Mouse (Mus musculus) MEL (cell line): ENCODE data around the gene Naa10. TPM values are rescaled to one million over a fixed set of nuclear protein-coding genes. Genes with fewer than 3 reads are reported as not detected.

Experiments used
- DNase-seq: peaks from one replicate; pipeline ENCODE4 v3.0.0; 2011; ENCODE audit warnings: low read depth, low spot score
- H3K27ac ChIP-seq: 2 replicates; pipeline ENCODE4 v1.5.1; 2012; ENCODE audit warnings: low read depth, mild to moderate bottlenecking, control low read depth, low read length, moderate library complexity; ENCODE audit not compliant: control insufficient read depth
- H3K27me3 ChIP-seq, 2 experiments: fragments of 150-350 bp in 1 of 2; sonication (generic) in 1 of 2; 2 replicates each; pipeline ENCODE4 v1.6.1; 2012; ENCODE audit warnings: low read length in 2 of 2, mild to moderate bottlenecking in 2 of 2, improper control_type of control experiment in 1 of 2, moderate library complexity in 1 of 2; ENCODE audit not compliant: insufficient read depth in 2 of 2, control insufficient read depth in 1 of 2
- H3K36me3 ChIP-seq, 2 experiments: 2 replicates each; pipeline ENCODE4 v1.6.1; 2012 to 2014; ENCODE audit warnings: low read length in 2 of 2, improper control_type of control experiment in 1 of 2, inconsistent platforms in 1 of 2, mild to moderate bottlenecking in 1 of 2; ENCODE audit not compliant: insufficient read depth in 2 of 2, control insufficient read depth in 1 of 2
- H3K4me1 ChIP-seq, 2 experiments: fragments of 150-350 bp in 1 of 2; sonication (generic) in 1 of 2; 2 replicates each; pipeline ENCODE4 v1.6.1; 2012; ENCODE audit warnings: low read length in 2 of 2, improper control_type of control experiment in 1 of 2, mild to moderate bottlenecking in 1 of 2; ENCODE audit not compliant: insufficient read depth in 2 of 2, control insufficient read depth in 1 of 2
- H3K4me3 ChIP-seq, 2 experiments: fragments of 150-350 bp in 1 of 2; sonication (generic) in 1 of 2; 2 replicates each; pipeline ENCODE4 v1.5.1; 2012; ENCODE audit warnings: low read depth in 2 of 2, low read length in 2 of 2, mild to moderate bottlenecking in 2 of 2, moderate library complexity in 2 of 2, control low read depth in 1 of 2, improper control_type of control experiment in 1 of 2; ENCODE audit not compliant: control insufficient read depth in 1 of 2, insufficient read depth in 1 of 2
- H3K79me2 ChIP-seq: 2 replicates; pipeline ENCODE4 v1.6.1; 2012; ENCODE audit warnings: mild to moderate bottlenecking, low read length, moderate library complexity; ENCODE audit not compliant: control insufficient read depth, poor library complexity, insufficient read depth
- H3K9ac ChIP-seq: 2 replicates; pipeline ENCODE4 v1.6.1; 2012; ENCODE audit warnings: low read depth, mild to moderate bottlenecking, control low read depth, low read length, moderate library complexity; ENCODE audit not compliant: control insufficient read depth, poor library complexity, severe bottlenecking
- H3K9me3 ChIP-seq: fragments of 150-350 bp; sonication (generic); replicated peaks from 2 replicates; pipeline ENCODE4 v1.6.1; 2012; ENCODE audit warnings: mild to moderate bottlenecking, low read length, improper control_type of control experiment, moderate library complexity; ENCODE audit not compliant: insufficient read depth
- E2F4 ChIP-seq: IDR thresholded peaks from 2 replicates; pipeline ENCODE4 v1.6.1; 2011; ENCODE audit warnings: low read depth, low read length, improper control_type of control experiment, borderline replicate concordance
- EP300 ChIP-seq, 2 experiments: IDR thresholded peaks; 2 replicates each; pipeline ENCODE4 v1.6.1; 2011; ENCODE audit warnings: improper control_type of control experiment in 2 of 2, low read length in 2 of 2, low read depth in 1 of 2, mild to moderate bottlenecking in 1 of 2
- ETS1 ChIP-seq: IDR thresholded peaks from 2 replicates; pipeline ENCODE4 v1.6.1; 2012; ENCODE audit warnings: low read depth, mild to moderate bottlenecking, inconsistent platforms, low read length, improper control_type of control experiment, moderate library complexity
- GATA1 ChIP-seq: IDR thresholded peaks from 2 replicates; pipeline ENCODE4 v1.6.1; 2011; ENCODE audit warnings: low read depth, low read length, improper control_type of control experiment
- HCFC1 ChIP-seq: IDR thresholded peaks from 2 replicates; pipeline ENCODE4 v1.6.1; 2012; ENCODE audit warnings: low read depth, mild to moderate bottlenecking, inconsistent platforms, low read length, improper control_type of control experiment, moderate library complexity
- MAFK ChIP-seq: IDR thresholded peaks from 2 replicates; pipeline ENCODE4 v1.6.1; 2011; ENCODE audit warnings: low read depth, mild to moderate bottlenecking, low read length, improper control_type of control experiment, borderline replicate concordance
- MEF2A ChIP-seq: IDR thresholded peaks from 2 replicates; pipeline ENCODE4 v1.6.1; 2014; ENCODE audit warnings: low read depth, mild to moderate bottlenecking, inconsistent platforms, low read length, improper control_type of control experiment; ENCODE audit not compliant: poor library complexity, insufficient replicate concordance, severe bottlenecking; ENCODE audit errors: extremely low read depth
- MXI1 ChIP-seq: IDR thresholded peaks from 2 replicates; pipeline ENCODE4 v1.6.1; 2011; ENCODE audit warnings: mild to moderate bottlenecking, low read depth, low read length, improper control_type of control experiment
- MYC ChIP-seq: IDR thresholded peaks from 2 replicates; pipeline ENCODE4 v1.6.1; 2011; ENCODE audit warnings: low read depth, mild to moderate bottlenecking, low read length, improper control_type of control experiment, moderate library complexity
- POLR2AphosphoS2 ChIP-seq: IDR thresholded peaks from 2 replicates; pipeline ENCODE4 v1.6.1; 2011; ENCODE audit warnings: low read length, improper control_type of control experiment
- SIN3A ChIP-seq: IDR thresholded peaks from 2 replicates; pipeline ENCODE4 v1.6.1; 2012; ENCODE audit warnings: low read length, improper control_type of control experiment, inconsistent platforms
- SMC3 ChIP-seq: IDR thresholded peaks from 2 replicates; pipeline ENCODE4 v1.6.1; 2011; ENCODE audit warnings: low read depth, low read length, improper control_type of control experiment
- TCF12 ChIP-seq: IDR thresholded peaks from 2 replicates; pipeline ENCODE4 v1.6.1; 2014; ENCODE audit warnings: low read depth, mild to moderate bottlenecking, inconsistent platforms, low read length, improper control_type of control experiment, moderate library complexity
- ZC3H11A ChIP-seq: IDR thresholded peaks from 2 replicates; pipeline ENCODE4 v1.6.1; 2012; ENCODE audit warnings: low read depth, mild to moderate bottlenecking, inconsistent platforms, low read length, improper control_type of control experiment
- ZKSCAN1 ChIP-seq: IDR thresholded peaks from 2 replicates; pipeline ENCODE4 v1.6.1; 2012; ENCODE audit warnings: low read depth, mild to moderate bottlenecking, inconsistent platforms, low read length, improper control_type of control experiment, moderate library complexity
- polyA plus RNA-seq, 2 experiments: library from polyadenylated mRNA; stranded (reverse) in 1 of 2; unstranded in 1 of 2; fragments of >175 nt in 1 of 2; fragments of >200 nt in 1 of 2; gene quantifications; 2 replicates each; pipeline versions ENCODE4 v1.2.1 to v1.2.4; 2012; ENCODE audit warnings: low replicate concordance in 2 of 2, low read depth in 1 of 2; ENCODE audit not compliant: insufficient read length in 2 of 2, insufficient read depth in 1 of 2, missing spikeins in 1 of 2
- total RNA-seq: library from RNA; depleted of rRNA; stranded (reverse); fragments of 300-350 nt; gene quantifications from 2 replicates; pipeline ENCODE4 v1.2.3, GENCODE M21; 2012

Gene Naa10
- total and polyA plus RNA-seq, 3 experiments = 174 to 417 (median 253) TPM

DNA sequence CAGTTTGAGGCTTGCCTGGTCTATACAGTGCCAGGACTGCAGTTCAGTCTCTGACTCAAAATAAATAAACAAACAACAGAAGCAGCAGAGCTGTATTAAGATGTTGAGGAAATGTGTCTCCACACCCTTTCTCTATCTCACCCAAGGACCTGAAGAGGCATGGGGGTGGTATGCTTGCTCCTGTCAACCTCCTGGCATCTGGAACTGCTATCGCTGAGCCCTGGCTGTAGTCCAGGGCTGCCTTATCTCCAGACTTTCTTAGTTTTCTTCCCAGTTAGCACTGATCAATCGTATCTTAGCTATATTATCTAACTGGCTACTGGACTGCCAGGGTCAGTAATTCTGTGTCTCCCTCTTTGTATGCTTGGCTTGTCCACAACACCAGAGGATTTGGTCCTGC, 20.1 kb upstream of the Naa10 start:
- Histone ChIP-seq H3K27me3 (no peaks in the 10 kb centered on the region), H3K9ac (no peak overlapping the region), H3K36me3 (peaks cover 5 to 27% of the 10 kb centered on the region in 2 experiments), H3K27ac (no peak overlapping the region; the same call in 1 of the 2 replicates), H3K79me2 (no peaks in the 10 kb centered on the region; the same call in 1 of the 2 replicates), H3K4me3 (no peak overlapping the region), H3K9me3 (no peaks in the 10 kb centered on the region), H3K4me1 (peaks cover 0 to 19% of the 10 kb centered on the region in 2 experiments; a peak in 3 of 4 replicates)
- peak; percentile 41 for DNase-seq
- TF ChIP-seq ZC3H11A (no peak), ZKSCAN1 (no peak), MXI1 (peak; percentile 47; the same call in 1 of the 2 replicates), ETS1 (0 out of 2 replicates have a peak, but pooled peaks have one; percentile 31), HCFC1 (no peak), TCF12 (peak; percentile 36; the same call in 1 of the 2 replicates), SIN3A (peak; percentile 32; the same call in 1 of the 2 replicates), POLR2AphosphoS2 (peak; percentile 47; the same call in 1 of the 2 replicates), GATA1 (peak; percentile 65; the same call in 1 of the 2 replicates), EP300 (IDR thresholded peaks at IDR 0.05; ENCODE audit: low read depth in 1 of 2, low read length in 2 of 2) (peak; percentile 16 to 23; a peak in 2 of 4 replicates)

- DNase-seq = no peak
- Histone ChIP-seq H3K27ac (no peak overlapping the region), H3K27me3 (no peaks in the 10 kb centered on the region), H3K9ac (no peak overlapping the region), H3K4me3 (no peak overlapping the region), H3K36me3 (no peaks in the 10 kb centered on the region), H3K9me3 (no peaks in the 10 kb centered on the region), H3K79me2 (no peaks in the 10 kb centered on the region), H3K4me1 (peaks cover 0 to 7% of the 10 kb centered on the region in 2 experiments; a peak in 2 of 4 replicates)
- TF ChIP-seq E2F4 (no peak), MAFK (peak; percentile 63; the same call in 1 of the 2 replicates), MEF2A (no peak), SMC3 (no peak), MYC (no peak)
These were observed 10.1 kb upstream of the Naa10 start for GRCm38 (mm10) chrX:73931871-73932270.
